Mouse (Mus musculus) embryonic stem cell, embryonic (primary cell): Measurements from ENCODE around the gene Yipf4.
"Not testable (repeated sequence)": the region's sequence is repeated elsewhere in the genome, so short reads cannot be mapped to it uniquely, and the experiment has no call there.

Experiments
- CTCF ChIA-PET, 4 experiments: fragments of 300-600 bp in 2 of 4; fragments of 350-600 bp in 2 of 4; sonication (Branson Sonifier 250); formaldehyde crosslinking; loops; one replicate each; lab custom pipeline; 2022; ENCODE audit warnings: inconsistent platforms in 2 of 4; lab: Charles Lee
- POLR2A ChIA-PET, 4 experiments: fragments of 300-600 bp in 2 of 4; fragments of 350-600 bp in 2 of 4; sonication (Branson Sonifier 250); formaldehyde crosslinking; loops; one replicate each; lab custom pipeline; 2022; ENCODE audit warnings: antibody characterized with exemption in 4 of 4, inconsistent platforms in 1 of 4; lab: Charles Lee

Gene Yipf4

GRCm38 (mm10) chr17:74489024-74489900, at the start of gene Yipf4:
Gene Yipf4, plus strand, starts transcription at chr17:74489493.
- ChIA-PET POLR2A (interaction anchor here (0.5 to 5.4 kb wide), 26 partner anchors 9 to 199 kb away, joined by 3 to 46 read pairs (median 4); partner anchors contain the start of genes Birc6 (in 4 of the 4) and Slc30a6 (in 1 of the 4)), CTCF (interaction anchor here in 2 of 4 experiments (0.5 to 1.1 kb wide), 4 partner anchors 30 to 172 kb away, joined by 3 to 9 read pairs (median 4); partner anchors contain the start of gene Nlrc4 (in 1 of the 2))

DNA sequence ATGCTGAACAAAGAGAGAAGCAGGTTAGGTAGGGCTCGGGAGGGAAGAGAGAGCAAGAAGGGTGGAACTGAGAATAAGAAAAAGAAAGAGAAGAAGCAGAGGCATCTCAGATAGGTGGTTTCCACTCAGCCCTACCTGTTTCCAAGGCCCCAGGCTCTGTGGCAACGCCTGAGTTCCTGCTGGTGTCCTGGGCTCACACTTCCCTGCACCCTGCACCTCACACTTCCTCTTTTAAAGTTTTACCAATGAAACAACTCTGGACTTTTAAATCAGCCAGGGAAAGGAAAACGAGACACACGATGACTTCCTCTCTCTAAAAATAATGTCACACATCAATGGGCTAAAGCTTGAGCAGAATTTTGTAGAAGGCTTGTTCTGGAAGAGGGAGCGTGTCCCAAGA, 48.8 kb upstream of the Yipf4 start:
- ChIA-PET POLR2A (interaction anchor here in 1 of 4 experiments (2.2 to 5.5 kb wide), 2 partner anchors 8 to 79 kb away, joined by 4 to 34 read pairs; no protein-coding TSS in a partner anchor), CTCF (no interaction called here)

DNA sequence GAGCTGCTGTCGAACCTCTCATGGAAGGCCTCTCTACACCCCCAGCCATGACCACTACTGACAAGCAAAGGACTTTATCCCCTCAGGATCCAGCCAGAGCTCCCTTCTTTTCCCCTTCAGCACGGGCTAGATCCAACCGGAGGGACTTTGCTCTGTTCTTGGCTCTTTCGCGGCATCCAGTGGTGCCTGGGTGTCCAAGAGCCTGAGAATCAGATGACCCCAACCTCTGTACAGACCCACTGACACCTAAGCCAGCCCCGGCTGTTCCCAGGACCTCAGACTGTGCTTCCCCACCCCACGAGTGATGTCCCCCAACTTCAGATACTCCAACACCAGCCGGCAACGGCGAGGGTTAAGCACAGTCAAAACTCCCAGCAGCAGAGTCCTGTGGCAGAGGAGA, 39.5 kb upstream of the Yipf4 start:
- ChIA-PET POLR2A (interaction anchor here in 2 of 4 experiments (0.7 to 4.0 kb wide), 6 partner anchors 12 to 77 kb away, joined by 3 to 34 read pairs (median 4); partner anchors contain the start of genes Birc6 (in 1 of the 2) and Slc30a6 (in 1 of the 2)), CTCF (interaction anchor here in 1 of 4 experiments (0.8 to 1.7 kb wide), 2 partner anchors 10 to 15 kb away, joined by 3 to 4 read pairs; no protein-coding TSS in a partner anchor)

DNA sequence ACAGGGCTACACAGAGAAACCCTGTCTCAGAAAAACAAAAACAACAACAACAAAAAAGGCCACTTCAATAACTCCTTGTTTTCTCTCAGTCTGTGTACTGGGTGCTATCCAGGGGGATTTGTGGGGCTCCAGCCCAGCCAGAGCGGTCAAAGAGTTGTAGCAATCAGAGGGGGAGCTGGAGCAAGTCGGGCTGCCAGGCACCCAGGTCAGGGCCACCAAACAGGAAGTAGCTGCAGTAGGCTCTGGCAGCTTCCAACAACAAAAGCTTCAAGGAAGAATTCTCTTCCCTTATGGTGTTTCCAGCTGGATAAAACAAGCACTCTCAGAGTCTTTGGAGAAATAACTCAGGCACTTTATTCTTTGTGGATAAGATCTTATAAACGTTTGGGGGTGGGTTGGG, 35.4 kb upstream of the Yipf4 start:
- ChIA-PET CTCF (no interaction called here), POLR2A (interaction anchor here in 2 of 4 experiments (0.5 to 1.2 kb wide), 2 partner anchors 16 to 58 kb away, joined by 3 to 4 read pairs; partner anchors contain the start of gene Slc30a6 (in 1 of the 2))

DNA sequence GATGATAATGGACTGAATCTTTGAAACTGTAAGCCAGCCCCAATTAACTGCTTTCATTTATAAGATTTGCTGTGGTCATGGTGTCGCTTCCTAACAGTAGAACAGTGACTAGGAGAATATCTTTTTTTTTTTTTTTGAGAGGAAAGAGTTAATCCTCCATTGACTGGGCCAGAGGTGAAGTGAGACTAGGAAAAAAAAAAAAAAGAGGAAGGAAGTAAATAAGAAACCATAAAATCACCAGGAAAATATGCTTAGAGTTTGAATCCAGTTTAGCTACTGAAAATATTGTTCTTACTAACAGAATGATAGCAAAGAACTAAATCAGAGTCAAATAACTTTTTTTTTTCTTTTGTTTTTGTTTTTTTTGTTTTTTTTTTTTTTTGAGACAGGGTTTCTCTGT, 34.6 kb upstream of the Yipf4 start:
- CTCF ChIA-PET: interaction anchor here in 2 of 4 experiments (0.6 to 1.3 kb wide), 3 partner anchors 19 to 24 kb away, joined by 3 to 11 read pairs (median 4); no protein-coding TSS in a partner anchor

DNA sequence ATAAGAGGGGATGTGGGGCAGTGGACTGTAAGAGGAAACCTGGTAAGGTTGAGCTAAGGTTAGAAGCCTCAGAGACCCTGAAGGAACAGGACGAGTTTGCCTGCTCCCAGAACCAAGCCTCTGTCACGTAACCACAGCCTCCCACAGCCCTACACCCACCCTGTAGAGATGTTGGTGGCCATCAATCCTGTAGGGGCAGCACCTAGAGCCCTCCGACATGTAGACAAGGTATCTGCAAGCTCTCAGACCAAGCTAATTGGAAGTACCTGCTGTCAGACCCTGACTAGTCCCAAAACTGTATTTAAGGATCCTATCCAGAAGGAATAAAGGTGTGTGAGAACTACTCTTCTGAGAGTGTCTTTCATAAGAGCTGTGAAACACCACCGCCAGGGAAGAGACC, 33.9 kb upstream of the Yipf4 start:
- ChIA-PET CTCF (interaction anchor here in 3 of 4 experiments (0.6 to 1.3 kb wide), 6 partner anchors 11 to 159 kb away, joined by 3 to 11 read pairs (median 4); no protein-coding TSS in a partner anchor), POLR2A (interaction anchor here (0.8 to 2.8 kb wide), 16 partner anchors 9 to 73 kb away, joined by 3 to 15 read pairs (median 4); partner anchors contain the start of genes Birc6 (in 2 of the 4), Slc30a6 (in 2 of the 4) and Yipf4 (in 2 of the 4))

More for the DNA sequence above, 34.6 kb upstream of the Yipf4 start:
- POLR2A ChIA-PET: interaction anchor here in 2 of 4 experiments (0.5 to 2.8 kb wide), 8 partner anchors 10 to 166 kb away, joined by 3 to 15 read pairs (median 6); partner anchors contain the start of genes Birc6 (in 1 of the 2) and Yipf4 (in 1 of the 2)

- ChIA-PET POLR2A (interaction anchor here in 2 of 4 experiments (0.6 to 2.8 kb wide), 5 partner anchors 19 to 134 kb away, joined by 3 to 15 read pairs (median 5); partner anchors contain the start of gene Birc6 (in 1 of the 2)), CTCF (no interaction called here)
Observed at GRCm38 (mm10) chr17:74456825-74457224, 32.5 kb upstream of the Yipf4 start.

- ChIA-PET CTCF (no interaction called here), POLR2A (interaction anchor here in 1 of 4 experiments (1.0 kb wide), 1 partner anchor 23 kb away, joined by 5 read pairs; no protein-coding TSS in a partner anchor)
Observed at GRCm38 (mm10) chr17:74457972-74458677, 31.2 kb upstream of the Yipf4 start.

GRCm38 (mm10) chr17:74458711-74459408, 30.4 kb upstream of the Yipf4 start, which contains the start of gene Nlrc4:
Gene Nlrc4, minus strand, starts transcription at chr17:74459142.
- POLR2A ChIA-PET: interaction anchor here in 2 of 4 experiments (0.7 to 1.4 kb wide), 4 partner anchors 21 to 69 kb away, joined by 3 to 5 read pairs (median 3); no protein-coding TSS in a partner anchor
- CTCF ChIA-PET: interaction anchor here in 2 of 4 experiments (0.6 to 1.2 kb wide), 3 partner anchors 10 to 31 kb away, joined by 3 to 4 read pairs (median 3); no protein-coding TSS in a partner anchor

DNA sequence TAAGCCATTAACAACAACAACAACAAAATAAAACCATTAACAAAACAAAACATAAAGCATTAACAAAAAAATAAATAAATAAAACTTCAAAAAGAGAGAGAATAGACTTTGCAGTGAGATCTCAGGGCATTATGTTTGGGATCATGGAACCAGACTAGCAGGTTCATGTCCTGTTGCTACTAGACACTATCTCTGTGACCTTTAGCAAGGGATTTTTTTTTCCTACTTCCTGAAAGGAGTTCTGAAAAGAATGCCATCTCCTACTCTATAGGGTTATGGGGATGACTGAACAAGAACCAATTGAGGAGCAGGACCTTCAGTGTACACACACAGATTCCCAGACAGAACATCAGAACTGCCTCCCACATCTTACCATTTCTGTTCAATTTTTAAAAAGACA, 25.8 kb upstream of the Yipf4 start:
- CTCF ChIA-PET: interaction anchor here in 2 of 4 experiments (0.6 to 0.7 kb wide), 2 partner anchors 17 to 499 kb away, joined by 3 read pairs; no protein-coding TSS in a partner anchor
- POLR2A ChIA-PET: no interaction called here

DNA sequence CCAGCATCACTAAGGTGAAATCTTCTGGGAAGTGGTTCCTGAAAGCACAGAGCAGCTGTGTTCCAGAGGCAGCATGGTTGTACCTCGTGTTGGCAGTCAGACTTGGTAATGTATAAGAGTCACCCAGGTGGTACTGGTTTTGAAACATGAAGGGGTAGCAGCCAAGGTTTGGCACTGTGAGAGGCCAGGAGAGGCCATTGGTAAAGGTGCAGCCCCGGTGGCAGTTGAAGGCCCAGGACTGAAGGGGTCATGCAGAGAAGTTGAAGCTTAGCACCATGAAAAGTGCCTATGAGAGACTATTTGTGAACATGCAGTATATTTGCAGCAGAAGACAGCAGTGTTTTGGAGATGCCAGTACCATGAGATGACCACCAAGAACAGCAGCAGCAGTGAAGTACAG, 21.3 kb upstream of the Yipf4 start:
- POLR2A ChIA-PET: interaction anchor here in 2 of 4 experiments (0.5 to 3.2 kb wide), 5 partner anchors 37 to 155 kb away, joined by 3 to 21 read pairs (median 4); partner anchors contain the start of genes Birc6 (in 1 of the 2) and Slc30a6 (in 1 of the 2)
- CTCF ChIA-PET: not testable (repeated sequence)

DNA sequence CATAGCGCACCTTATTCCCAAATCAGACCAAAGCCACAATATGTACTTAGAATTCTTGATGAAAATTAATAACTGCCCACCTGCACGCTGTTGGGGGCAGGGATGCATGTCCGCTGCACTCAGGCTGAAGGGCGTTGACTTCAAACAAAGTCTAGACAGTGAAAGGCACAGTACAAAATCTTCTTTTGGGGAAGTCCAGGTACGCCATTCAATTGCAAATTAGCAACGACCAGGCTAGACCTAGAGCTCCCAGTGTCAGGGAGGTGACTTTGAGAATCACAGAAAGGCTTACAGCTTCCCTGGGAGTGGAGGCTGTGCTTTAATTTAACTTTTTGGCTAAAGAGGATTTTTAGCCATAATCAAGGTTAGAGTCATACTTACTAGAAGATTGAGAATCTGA, 19.2 kb upstream of the Yipf4 start:
- ChIA-PET POLR2A (interaction anchor here in 2 of 4 experiments (0.8 to 5.3 kb wide), 4 partner anchors 9 to 58 kb away, joined by 3 to 37 read pairs (median 4); partner anchors contain the start of gene Birc6 (in 1 of the 2)), CTCF (interaction anchor here in 1 of 4 experiments (0.6 kb wide), 1 partner anchor 32 kb away, joined by 7 read pairs; no protein-coding TSS in a partner anchor)

DNA sequence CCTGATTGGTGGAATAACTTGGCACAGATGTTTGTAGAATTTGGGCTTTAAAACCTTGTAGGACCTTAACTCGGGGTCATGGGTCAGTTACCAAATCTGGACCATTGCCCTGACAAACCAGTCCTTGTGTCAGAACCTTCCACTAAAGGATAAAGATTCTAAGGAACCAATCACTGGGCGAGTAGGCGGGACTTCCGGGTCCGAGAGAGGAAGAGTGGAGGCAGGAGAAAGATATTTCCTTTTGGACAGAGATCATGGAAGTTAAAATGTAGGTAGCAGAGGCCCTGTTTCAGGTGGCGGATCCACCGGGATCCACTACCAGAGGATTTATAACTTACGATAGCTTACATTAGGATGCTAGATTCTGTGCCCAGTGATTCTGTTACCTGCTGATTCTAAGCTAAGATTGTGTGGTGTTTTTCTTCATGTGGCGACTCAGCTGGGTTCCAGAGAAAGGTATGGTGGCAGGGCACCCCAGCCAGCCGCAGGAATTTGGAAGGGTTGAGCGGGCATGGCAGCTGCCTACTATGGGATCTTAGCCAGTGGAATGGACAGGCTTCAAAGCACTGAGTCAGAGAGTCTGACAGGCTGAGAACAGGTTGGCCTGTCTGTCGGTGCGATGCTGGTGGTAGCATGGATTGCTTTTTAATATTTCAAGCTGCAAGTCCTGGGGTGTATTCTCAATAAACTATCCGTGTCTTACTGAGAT, 8.8 kb upstream of the Yipf4 start:
- CTCF ChIA-PET: interaction anchor here in 1 of 4 experiments (0.7 kb wide), 1 partner anchor 673 kb away, joined by 3 read pairs; no protein-coding TSS in a partner anchor
- POLR2A ChIA-PET: interaction anchor here in 2 of 4 experiments (0.6 to 4.1 kb wide), 9 partner anchors 9 to 85 kb away, joined by 3 to 21 read pairs (median 5); partner anchors contain the start of genes Birc6 (in 2 of the 2), Yipf4 (in 2 of the 2), Nlrc4 (in 1 of the 2) and Slc30a6 (in 1 of the 2)

GRCm38 (mm10) chr17:74489901-74490220, 568 bp downstream of the Yipf4 start:
- POLR2A ChIA-PET: interaction anchor here in 2 of 4 experiments (0.7 to 5.4 kb wide), 16 partner anchors 11 to 153 kb away, joined by 3 to 46 read pairs (median 4); partner anchors contain the start of genes Birc6 (in 2 of the 2) and Slc30a6 (in 1 of the 2)
- CTCF ChIA-PET: interaction anchor here in 1 of 4 experiments (0.5 to 1.1 kb wide), 2 partner anchors 31 to 59 kb away, joined by 3 read pairs; partner anchors contain the start of gene Nlrc4

GRCm38 (mm10) chr17:74491565-74491964, 2.3 kb downstream of the Yipf4 start:
- CTCF ChIA-PET: no interaction called here
- POLR2A ChIA-PET: interaction anchor here in 2 of 4 experiments (1.3 to 5.4 kb wide), 4 partner anchors 16 to 37 kb away, joined by 4 to 46 read pairs (median 8); partner anchors contain the start of gene Birc6 (in 2 of the 2)

DNA sequence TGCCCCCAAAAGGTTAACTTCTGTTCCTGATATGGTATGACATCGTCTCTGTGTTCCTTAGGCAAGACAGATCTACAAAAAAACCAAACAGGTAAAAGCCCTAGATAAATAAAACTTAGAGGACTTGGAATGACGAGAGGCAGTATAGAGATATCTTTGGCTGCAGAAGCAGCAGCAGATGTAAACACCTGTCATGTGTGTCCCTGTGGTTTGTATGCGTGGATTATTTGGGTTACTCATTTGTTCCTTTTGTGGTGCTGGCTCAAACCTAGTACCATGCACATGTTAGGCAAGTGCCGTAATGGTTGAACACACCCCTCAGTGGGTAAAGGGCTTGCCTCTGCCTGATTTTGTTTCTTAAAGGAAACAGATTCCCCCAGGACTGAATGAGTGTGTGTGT, 10.9 kb downstream of the Yipf4 start:
- ChIA-PET POLR2A (interaction anchor here in 2 of 4 experiments (0.5 to 0.7 kb wide), 2 partner anchors 35 to 729 kb away, joined by 3 to 7 read pairs; no protein-coding TSS in a partner anchor), CTCF (no interaction called here)
